Mouse (Mus musculus): ENCODE measurements around the gene Myo1e. TPM values are rescaled to one million over a fixed set of nuclear protein-coding genes. Genes with fewer than 3 reads are reported as not detected.

Gene Myo1e
- polyA plus RNA-seq, 1 experiment = 13.9 TPM

GRCm38 (mm10) chr9:70274476-70274875 is 67.3 kb downstream of the Myo1e start:
- DNase-seq (ENCODE audit: low read depth, low spot score) = no peak
- WGBS = 51% methylated on average over 6 of the region's 6 CpGs

GRCm38 (mm10) chr9:70274887-70275555 is 67.9 kb downstream of the Myo1e start:
- no peak for DNase-seq (ENCODE audit: low read depth, low spot score)
- 47% methylated on average over 12 of the region's 12 CpGs for WGBS

GRCm38 (mm10) chr9:70277076-70277475 is 69.9 kb downstream of the Myo1e start:
- 30% methylated on average over 3 of the region's 3 CpGs for WGBS
- no peak for DNase-seq (ENCODE audit: low read depth, low spot score)

GRCm38 (mm10) chr9:70277529-70277982 is 70.4 kb downstream of the Myo1e start:
- peak; percentile 94 for DNase-seq (ENCODE audit: low read depth, low spot score)
- 33% methylated on average over 11 of the region's 11 CpGs for WGBS

GRCm38 (mm10) chr9:70281407-70281806 is 74.3 kb downstream of the Myo1e start:
- WGBS = 37% methylated on average over 8 of the region's 8 CpGs
- no peak for DNase-seq (ENCODE audit: low read depth, low spot score)

GRCm38 (mm10) chr9:70282107-70282506 is 75.0 kb downstream of the Myo1e start:
- DNase-seq (ENCODE audit: low read depth, low spot score) = no peak
- 91% methylated on average over 8 of the region's 8 CpGs for WGBS

GRCm38 (mm10) chr9:70283151-70283550 is 76.0 kb downstream of the Myo1e start:
- 93% methylated on average over 4 of the region's 4 CpGs for WGBS

GRCm38 (mm10) chr9:70284584-70285140 is 77.5 kb downstream of the Myo1e start:
- WGBS = 56% methylated on average over 7 of the region's 7 CpGs
- no peak for DNase-seq (ENCODE audit: low read depth, low spot score)

More at GRCm38 (mm10) chr9:70283151-70283550, 76.0 kb downstream of the Myo1e start:
- DNase-seq (ENCODE audit: low read depth, low spot score) = no peak

- DNase-seq (ENCODE audit: low read depth, low spot score) = no peak
- WGBS = 83% methylated on average over 10 of the region's 10 CpGs
Measured at GRCm38 (mm10) chr9:70290785-70291184, 83.6 kb downstream of the Myo1e start.

- DNase-seq (ENCODE audit: low read depth, low spot score) = no peak
- WGBS = 18% methylated on average over 2 of the region's 2 CpGs
Measured at GRCm38 (mm10) chr9:70296916-70297315, 89.8 kb downstream of the Myo1e start.

- no peak for DNase-seq (ENCODE audit: low read depth, low spot score)
- WGBS = 90% methylated on average over 7 of the region's 7 CpGs
Measured at GRCm38 (mm10) chr9:70298221-70298620, 91.1 kb downstream of the Myo1e start.

- 95% methylated on average over 5 of the region's 5 CpGs for WGBS
Measured at GRCm38 (mm10) chr9:70300705-70301104, 93.6 kb downstream of the Myo1e start.

GRCm38 (mm10) chr9:70301598-70301997 is 94.4 kb downstream of the Myo1e start:
- 78% methylated on average over 6 of the region's 6 CpGs for WGBS
- no peak for DNase-seq (ENCODE audit: low read depth, low spot score)

More at GRCm38 (mm10) chr9:70300705-70301104, 93.6 kb downstream of the Myo1e start:
- DNase-seq (ENCODE audit: low read depth, low spot score) = no peak

GRCm38 (mm10) chr9:70304901-70305300 is 97.8 kb downstream of the Myo1e start:
- no peak for DNase-seq (ENCODE audit: low read depth, low spot score)

GRCm38 (mm10) chr9:70310046-70310445 is 102.9 kb downstream of the Myo1e start:
- 69% methylated on average over 1 of the region's 1 CpGs for WGBS
- no peak for DNase-seq (ENCODE audit: low read depth, low spot score)

More at GRCm38 (mm10) chr9:70304901-70305300, 97.8 kb downstream of the Myo1e start:
- 95% methylated on average over 8 of the region's 8 CpGs for WGBS

GRCm38 (mm10) chr9:70314019-70314418 is 106.9 kb downstream of the Myo1e start:
- WGBS = 100% methylated on average over 1 of the region's 1 CpGs
- no peak for DNase-seq (ENCODE audit: low read depth, low spot score)

- WGBS = 51% methylated on average over 4 of the region's 4 CpGs
- DNase-seq (ENCODE audit: low read depth, low spot score) = no peak
Measured at GRCm38 (mm10) chr9:70315130-70315529, 108.0 kb downstream of the Myo1e start.

- 33% methylated on average over 3 of the region's 3 CpGs for WGBS
Measured at GRCm38 (mm10) chr9:70318601-70319000, 111.5 kb downstream of the Myo1e start.

GRCm38 (mm10) chr9:70324336-70324735 is 117.2 kb downstream of the Myo1e start:
- DNase-seq (ENCODE audit: low read depth, low spot score) = no peak
- WGBS = 87% methylated on average over 4 of the region's 4 CpGs

More at GRCm38 (mm10) chr9:70318601-70319000, 111.5 kb downstream of the Myo1e start:
- DNase-seq (ENCODE audit: low read depth, low spot score) = no peak

- WGBS = 77% methylated on average over 8 of the region's 8 CpGs
Measured at GRCm38 (mm10) chr9:70325880-70326595, 118.9 kb downstream of the Myo1e start.

More at GRCm38 (mm10) chr9:70325880-70326595, 118.9 kb downstream of the Myo1e start:
- no peak for DNase-seq (ENCODE audit: low read depth, low spot score)
